Mouse (Mus musculus) CD8-positive naive resting alpha-beta T cell, adult 2 months (primary cell): ENCODE data around the gene Ptpn12.

Experiments used
- DNase-seq, 2 experiments: peaks; one replicate each; pipeline ENCODE4 v3.0.0; 2022; ENCODE audit warnings: low read depth in 2 of 2, low spot score in 2 of 2

Ptpn12 gene

DNA sequence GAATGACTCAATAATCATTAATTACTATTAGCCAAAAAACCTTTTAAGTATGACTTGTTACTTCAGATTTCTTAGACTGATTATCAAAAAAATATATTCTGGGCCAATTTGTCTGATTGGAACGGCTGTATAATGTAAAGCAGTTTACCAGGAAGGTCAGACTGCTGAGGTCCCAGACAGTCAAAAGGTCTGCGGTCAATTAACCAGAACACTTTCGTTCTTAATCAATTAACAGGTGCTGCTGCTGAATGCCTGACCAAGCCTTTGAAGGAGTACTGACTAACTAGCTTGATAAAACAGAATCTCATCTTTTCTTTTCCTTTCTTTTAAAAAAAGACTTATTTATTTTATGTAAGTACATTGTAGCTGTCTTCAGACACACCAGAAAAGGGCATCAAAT lies 23.1 kb downstream of the Ptpn12 start:
- no peak for DNase-seq

DNA sequence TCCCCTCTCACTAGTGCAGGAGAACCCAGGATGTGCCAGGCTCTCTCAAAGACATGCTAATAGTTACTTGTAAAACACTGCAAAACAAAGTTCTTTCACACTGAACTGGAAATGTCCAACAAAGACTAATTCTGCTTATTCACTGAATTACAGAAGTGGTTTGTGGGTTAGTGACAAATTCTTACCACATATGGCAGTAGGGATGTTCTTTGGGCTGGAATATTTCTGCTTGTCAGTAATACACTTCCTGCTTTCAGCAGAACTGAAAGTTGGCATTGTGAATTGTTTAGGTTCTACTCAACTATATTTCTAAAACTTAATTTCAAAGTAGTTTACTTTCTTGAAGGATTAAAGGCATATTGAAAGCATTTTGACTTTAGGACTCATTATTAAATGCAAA lies 25.5 kb downstream of the Ptpn12 start:
- DNase-seq, result no peak

- no peak for DNase-seq
Observed at GRCm38 (mm10) chr5:21017075-21017474, 38.6 kb downstream of the Ptpn12 start.

GRCm38 (mm10) chr5:21010908-21011307 lies 44.8 kb downstream of the Ptpn12 start:
- no peak for DNase-seq

DNA sequence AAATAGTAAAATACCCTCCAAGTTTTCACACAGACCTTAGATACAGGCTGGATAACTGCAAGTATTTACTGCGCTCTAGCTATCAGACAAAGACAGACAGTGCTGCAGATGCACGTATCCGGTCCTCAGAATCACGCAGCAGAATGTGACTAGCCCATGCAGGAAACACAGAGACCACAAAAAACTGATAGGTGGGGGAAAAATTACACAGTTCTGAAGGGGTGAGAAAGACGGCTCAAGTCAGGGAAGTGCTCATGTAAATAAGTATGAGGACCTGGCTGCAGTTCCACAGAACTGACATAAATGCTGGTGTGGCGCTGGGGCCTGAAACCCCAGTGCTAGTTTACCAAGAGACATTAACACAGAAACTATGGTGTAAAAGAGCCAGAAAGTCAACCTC lies 53.0 kb downstream of the Ptpn12 start:
- DNase-seq, result peak; percentile 54 to 62

GRCm38 (mm10) chr5:21001622-21002315 lies 53.9 kb downstream of the Ptpn12 start:
- no peak for DNase-seq

DNA sequence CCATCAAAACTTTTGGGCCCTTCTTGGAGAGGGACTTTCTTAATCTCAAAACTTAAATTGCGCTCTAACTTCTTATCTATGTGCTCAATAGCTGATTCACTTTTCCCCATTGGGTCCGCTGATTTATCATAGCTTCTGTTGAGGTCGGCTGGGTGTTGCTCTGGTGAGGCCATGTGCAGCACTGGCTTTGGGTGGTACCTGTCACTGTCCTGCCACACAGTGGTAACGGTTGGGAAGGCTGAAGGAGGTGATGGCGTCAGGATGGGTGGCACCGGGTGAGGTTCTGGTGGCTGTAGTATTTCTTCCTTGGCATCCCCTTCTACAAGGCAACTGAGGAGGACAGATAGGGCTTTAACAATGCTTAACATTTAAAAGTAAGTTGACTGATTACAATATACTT lies 57.3 kb downstream of the Ptpn12 start:
- DNase-seq, result no peak

- DNase-seq, result no peak
Observed at GRCm38 (mm10) chr5:20997555-20997954, 58.2 kb downstream of the Ptpn12 start.

- no peak for DNase-seq
Observed at GRCm38 (mm10) chr5:20990062-20990809, 65.5 kb downstream of the Ptpn12 start.

GRCm38 (mm10) chr5:20986271-20986670 lies 69.4 kb downstream of the Ptpn12 start:
- DNase-seq, result no peak

- no peak for DNase-seq
Observed at GRCm38 (mm10) chr5:20983505-20983904, 72.2 kb downstream of the Ptpn12 start.

DNA sequence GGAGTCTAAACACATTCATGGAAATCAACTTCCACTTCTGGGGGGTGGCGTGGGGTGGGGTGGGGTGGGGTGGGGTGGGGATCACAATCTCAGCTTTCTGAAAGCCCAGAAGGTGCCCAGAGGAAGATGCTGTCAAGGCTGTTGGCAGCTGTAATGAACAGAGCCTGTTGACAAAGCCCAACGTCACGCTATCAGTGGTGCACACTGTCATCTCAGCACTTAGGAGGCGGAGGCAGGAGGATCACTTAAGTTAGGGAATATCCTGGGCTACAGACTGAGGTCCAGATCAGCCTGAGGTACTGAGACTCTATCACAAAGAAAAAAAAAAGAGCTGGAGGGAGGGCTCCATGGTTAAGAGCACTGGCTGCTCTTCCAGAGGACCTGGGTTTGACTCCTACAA lies 81.0 kb downstream of the Ptpn12 start:
- DNase-seq, result no peak

GRCm38 (mm10) chr5:20973999-20974398 lies 81.7 kb downstream of the Ptpn12 start:
- DNase-seq, result no peak

- DNase-seq, result no peak
Observed at GRCm38 (mm10) chr5:20973069-20973468, 82.6 kb downstream of the Ptpn12 start.

DNA sequence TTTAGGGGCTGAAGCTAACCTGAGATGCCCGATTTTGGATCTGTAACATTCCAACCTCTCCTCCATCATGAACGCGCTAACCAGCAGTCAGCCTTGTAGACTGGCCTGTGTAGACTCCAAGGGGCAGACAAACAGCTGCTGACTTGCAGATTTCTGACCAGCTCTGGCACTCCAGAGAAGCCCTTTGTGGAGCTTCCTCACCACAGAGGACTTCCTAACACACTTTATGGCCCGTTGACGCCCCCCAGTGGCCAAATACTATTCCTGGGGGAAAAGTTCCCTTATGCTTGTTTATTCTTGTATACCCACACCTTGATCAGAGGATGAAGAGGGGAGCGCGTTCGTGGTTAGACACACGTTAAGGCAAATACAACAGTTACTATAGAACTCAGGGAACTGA lies 86.7 kb downstream of the Ptpn12 start:
- peak; percentile 70 to 76 for DNase-seq

DNA sequence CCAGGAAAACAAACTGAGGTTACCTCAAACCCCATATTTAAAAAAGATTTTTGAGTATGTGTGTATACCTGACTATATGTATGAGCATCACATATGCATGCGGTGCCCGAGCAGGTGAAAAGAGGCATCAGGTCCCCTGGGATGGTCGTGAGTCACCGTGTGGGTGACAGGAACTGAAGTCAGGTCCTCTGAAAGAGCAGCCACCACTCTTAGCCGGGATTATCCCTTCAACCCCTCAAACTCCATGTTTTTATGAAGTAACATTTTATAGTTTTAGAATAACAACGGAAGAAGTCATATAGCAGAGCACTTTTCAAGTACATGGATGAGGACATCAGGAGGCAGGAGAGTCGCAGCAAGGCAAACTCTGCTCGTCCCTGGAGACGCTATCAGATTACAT lies 87.2 kb downstream of the Ptpn12 start:
- DNase-seq, result no peak

DNA sequence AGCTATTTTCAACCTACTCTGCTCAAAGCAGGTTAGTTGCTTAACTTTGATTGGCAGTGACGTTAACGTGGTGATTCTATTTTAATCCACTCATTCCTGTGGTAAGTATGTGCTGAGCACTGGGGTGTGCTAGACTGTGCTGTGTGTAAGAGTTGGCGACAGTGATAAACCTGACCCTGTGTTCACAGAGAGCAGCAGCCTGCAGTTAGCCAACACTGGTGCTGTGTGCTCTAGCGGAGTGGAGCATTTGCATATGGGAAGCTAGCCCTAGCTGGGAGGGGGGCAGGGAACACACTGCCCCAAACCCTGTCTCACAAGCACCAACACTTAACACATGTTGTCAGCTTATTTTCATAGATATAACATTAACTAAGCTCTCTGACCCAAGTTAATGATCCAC lies 87.8 kb downstream of the Ptpn12 start:
- no peak for DNase-seq

DNA sequence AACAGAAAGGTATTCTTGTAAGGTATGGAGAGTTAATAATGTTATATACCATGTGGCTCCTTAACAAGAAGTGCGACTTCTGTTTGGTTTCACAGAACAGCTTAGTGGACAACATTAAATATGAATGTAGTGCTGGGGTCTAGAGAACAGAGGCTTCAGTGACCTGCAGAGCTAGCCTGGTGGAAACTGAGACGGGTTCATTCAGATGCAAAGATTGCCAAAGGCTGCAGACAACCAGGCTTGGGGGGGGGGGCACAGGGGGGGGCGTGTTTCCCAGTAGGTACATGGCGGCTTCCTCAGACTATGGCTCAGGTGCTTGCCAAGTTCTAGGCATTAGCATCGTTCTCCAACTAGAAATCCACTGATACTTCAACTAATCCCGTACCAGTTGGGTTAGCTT lies 91.3 kb downstream of the Ptpn12 start:
- DNase-seq, result no peak

- no peak for DNase-seq
Observed at GRCm38 (mm10) chr5:20963295-20963694, 92.4 kb downstream of the Ptpn12 start.

- DNase-seq, result no peak
Observed at GRCm38 (mm10) chr5:20960927-20961326, 94.8 kb downstream of the Ptpn12 start.

GRCm38 (mm10) chr5:20956298-20956697 lies 99.4 kb downstream of the Ptpn12 start, which contains the start of gene Rsbn1l:
Rsbn1l (minus strand) TSS chr5:20956398.
- DNase-seq, result no peak

GRCm38 (mm10) chr5:20955114-20955835 lies 100.4 kb downstream of the Ptpn12 start:
- DNase-seq, result peak in 1 of 2 experiments; percentile 47
